Mouse (Mus musculus): ENCODE measurements around the gene 2810408A11Rik.

DNA sequence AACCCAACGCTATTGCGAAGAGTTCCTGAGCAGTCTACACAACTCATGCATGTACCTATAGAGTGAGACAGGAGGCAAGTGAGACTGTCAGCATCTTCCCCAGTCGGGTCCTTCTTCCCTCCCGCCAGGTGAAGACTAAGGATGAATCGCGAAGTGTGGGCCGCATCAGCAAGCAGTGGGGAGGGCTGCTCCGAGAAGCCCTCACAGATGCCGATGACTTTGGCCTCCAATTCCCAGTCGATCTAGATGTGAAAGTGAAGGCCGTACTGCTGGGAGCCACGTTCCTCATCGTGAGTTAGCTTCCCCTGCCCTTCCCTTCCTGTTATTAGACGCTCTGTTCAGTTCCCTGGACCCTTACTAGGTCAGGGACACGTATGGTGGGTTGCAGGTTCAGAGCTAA, 50.9 kb downstream of the 2810408A11Rik start:
- TF ChIP-seq POLR2A (IDR thresholded peaks at IDR 0.05; ENCODE audit: insufficient read depth, low read length) (no peak), EP300 (IDR thresholded peaks at IDR 0.05; ENCODE audit: insufficient read depth, low read depth, low read length) (no peak)
